ENCODE assay signal across 9 mouse cellular contexts in the genomic region with DNA sequence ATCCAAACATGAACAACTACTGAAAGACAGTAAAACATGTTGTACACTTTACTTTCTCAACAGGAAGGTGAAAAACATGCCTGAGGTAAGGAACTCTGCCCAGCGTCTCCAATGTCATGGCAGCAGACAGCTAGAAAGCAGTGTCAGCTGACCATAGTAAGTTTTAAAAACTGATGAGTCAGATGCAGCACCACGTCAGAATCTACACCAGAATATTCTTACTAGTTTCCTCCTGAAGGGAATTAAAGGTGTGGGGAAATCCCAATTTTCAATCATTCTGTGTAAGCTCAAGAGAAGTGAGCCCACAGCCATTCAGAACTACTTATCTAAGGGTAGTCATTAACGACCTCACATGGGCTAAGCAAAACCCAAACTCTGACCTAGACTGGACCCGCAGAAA. TPM values are rescaled to one million over a fixed set of nuclear protein-coding genes. Genes with fewer than 3 reads are reported as not detected.
DNase-seq lines count a peak whose midpoint lies in the region; ATAC-seq and TF ChIP-seq lines count a peak whose summit lies in the region.
"Had no signal": no experiment of that assay in that cellular context is flagged by ENCODE, and none has a peak within 500 bp of the region (broad histone marks: within the 10 kb centered on the region; RNA-seq: fewer than 3 reads in every experiment).

No protein-coding gene starts in this region.

- no peak for TF ChIP-seq EP300 in heart, adult 2 months (IDR thresholded peaks at IDR 0.05; ENCODE audit: insufficient read depth, low read depth, low read length)
- TF ChIP-seq EP300 in liver, postnatal 0 days (IDR thresholded peaks at IDR 0.05; ENCODE audit: low read depth): no peak

- ATAC-seq in forebrain, postnatal 0 days: no peak
- ATAC-seq in liver, postnatal 0 days: no peak; the same call in 1 of the 2 replicates

- no peaks in the 10 kb centered on the region for H3K27me3 ChIP-seq in heart, adult 2 months (ENCODE audit: control insufficient read depth, insufficient read depth, low read length)
- H3K27me3 ChIP-seq in forebrain, postnatal 0 days (ENCODE audit: insufficient read depth, low read length): no peaks in the 10 kb centered on the region
- no peaks in the 10 kb centered on the region for H3K27me3 ChIP-seq in liver, postnatal 0 days (ENCODE audit: insufficient read depth, low read length)

- TF ChIP-seq CTCF in heart, adult 2 months (IDR thresholded peaks at IDR 0.05): no peak
- TF ChIP-seq CTCF in forebrain, postnatal 0 days (IDR thresholded peaks at IDR 0.05; ENCODE audit: low read depth): no peak
- no peak for TF ChIP-seq CTCF in liver, postnatal 0 days (IDR thresholded peaks at IDR 0.05; ENCODE audit: low read depth)

- no peaks in the 10 kb centered on the region for H3K36me3 ChIP-seq in heart, adult 2 months (ENCODE audit: control insufficient read depth, insufficient read depth, low read length)
- H3K36me3 ChIP-seq in ES-E14 (ENCODE audit: control insufficient read depth, insufficient read depth, low read length, poor library complexity, severe bottlenecking): no peaks in the 10 kb centered on the region; the same call in 1 of the 2 replicates
- H3K36me3 ChIP-seq in forebrain, postnatal 0 days (ENCODE audit: insufficient read depth): no peaks in the 10 kb centered on the region
- H3K36me3 ChIP-seq in liver, postnatal 0 days (replicated peaks; ENCODE audit: insufficient read depth, low read length): peaks cover 10% of the 10 kb centered on the region

- no peak for TF ChIP-seq POLR2A in heart, adult 2 months (IDR thresholded peaks at IDR 0.05; ENCODE audit: insufficient read depth, low read depth, low read length)

- H3K4me3 ChIP-seq in heart, adult 2 months: peak overlapping the region; percentile 80
- H3K4me3 ChIP-seq in ES-E14 (ENCODE audit: insufficient read depth in 1 of 2, low read depth in 1 of 2, low read length in 2 of 2, poor library complexity in 1 of 2, severe bottlenecking in 1 of 2): peak overlapping the region; percentile 86 to 99
- H3K4me3 ChIP-seq in forebrain, postnatal 0 days (ENCODE audit: low read depth, low read length): peak overlapping the region; percentile 63
- H3K4me3 ChIP-seq in liver, postnatal 0 days (ENCODE audit: low read depth, low read length): peak overlapping the region; percentile 95

- intact Hi-C loops in heart, adult 2 months (cut with DNase I): no loop called here

- in situ Hi-C loops in ES-E14 (cut with MboI; ENCODE audit: low sequenced_read_pairs in 2 of 2, unreplicated experiment in 2 of 2): no loop called here

- DNase-seq in heart, adult 2 months: no peak
- DNase-seq in heart, adult 8-10 months (ENCODE audit: low spot score): no peak
- DNase-seq in ES-E14 (ENCODE audit: low read depth, low spot score): no peak
- DNase-seq in forebrain, postnatal 0 days: no peak
- DNase-seq in liver, postnatal 0 days: no peak
- no peak for DNase-seq in B cell, adult 2 months
- no peak for DNase-seq in urinary bladder, adult 2 months (ENCODE audit: low spot score)
- no peak for DNase-seq in cerebellum, postnatal 4 days (ENCODE audit: low spot score in 2 of 2)
- DNase-seq: kidney, adult 18-20 months had no signal

- peaks cover 2% of the 10 kb centered on the region; the same call in 1 of the 2 replicates for H3K4me1 ChIP-seq in heart, adult 2 months (ENCODE audit: control insufficient read depth, insufficient read depth, low read length)
- H3K4me1 ChIP-seq in ES-E14 (ENCODE audit: control insufficient read depth in 2 of 2, insufficient read depth in 2 of 2, low read length in 2 of 2, poor library complexity in 1 of 2): peaks cover 3% of the 10 kb centered on the region in 2 experiments; a peak in 2 of 4 replicates
- 0 out of 2 replicates have a peak, but pooled peaks cover 3% of the 10 kb centered on the region for H3K4me1 ChIP-seq in forebrain, postnatal 0 days (ENCODE audit: insufficient read depth)
- peaks cover 15% of the 10 kb centered on the region for H3K4me1 ChIP-seq in liver, postnatal 0 days (ENCODE audit: insufficient read depth)

- no peak overlapping the region for H3K27ac ChIP-seq in heart, adult 2 months
- no peak overlapping the region for H3K27ac ChIP-seq in ES-E14 (ENCODE audit: insufficient read depth, low read depth, low read length, poor library complexity, severe bottlenecking)
- no peak overlapping the region for H3K27ac ChIP-seq in forebrain, postnatal 0 days (ENCODE audit: low read depth, low read length)
- H3K27ac ChIP-seq in liver, postnatal 0 days (ENCODE audit: low read depth): peak overlapping the region; percentile 92; the same call in 1 of the 2 replicates

- 8% methylated on average over 4 of the region's 4 CpGs for WGBS in heart, adult 2 months
- 18% methylated on average over 4 of the region's 4 CpGs for WGBS in forebrain, postnatal 0 days
- 6% methylated on average over 4 of the region's 4 CpGs for WGBS in liver, postnatal 0 days (ENCODE audit: insufficient replicate concordance)

- H3K9ac ChIP-seq in heart, adult 2 months (ENCODE audit: low read depth, low read length): no peak overlapping the region
- H3K9ac ChIP-seq in ES-E14 (ENCODE audit: insufficient read depth, low read depth, low read length, poor library complexity, severe bottlenecking): no peak overlapping the region
- H3K9ac ChIP-seq in forebrain, postnatal 0 days: no peak overlapping the region
- peak overlapping the region; percentile 86 for H3K9ac ChIP-seq in liver, postnatal 0 days (replicated peaks)

- no peaks in the 10 kb centered on the region for H3K79me2 ChIP-seq in heart, adult 2 months (replicated peaks; ENCODE audit: control insufficient read depth, insufficient read depth, low read length)

- peak overlapping the region; percentile 98 for H3K4me2 ChIP-seq in forebrain, postnatal 0 days (ENCODE audit: low read depth)
- peak overlapping the region; percentile 81 for H3K4me2 ChIP-seq in liver, postnatal 0 days (ENCODE audit: low read depth, low read length)

- no peaks in the 10 kb centered on the region for H3K9me3 ChIP-seq in ES-E14 (ENCODE audit: control insufficient read depth, insufficient read depth, low read depth, low read length)
- no peaks in the 10 kb centered on the region for H3K9me3 ChIP-seq in forebrain, postnatal 0 days (ENCODE audit: low read length)
- no peaks in the 10 kb centered on the region for H3K9me3 ChIP-seq in liver, postnatal 0 days (ENCODE audit: low read length)

TF ChIP-seq in ES-E14, 5 proteins besides CTCF, POLR2A, EP300 and RAD21:
- TF ChIP-seq HCFC1 (IDR thresholded peaks at IDR 0.05; ENCODE audit: borderline replicate concordance, insufficient read depth, low read length): no peak
- TF ChIP-seq MAFK (IDR thresholded peaks at IDR 0.05; ENCODE audit: insufficient read depth, low read depth, low read length): peak; percentile 47; the same call in 1 of the 2 replicates
TF ChIP-seq in ES-E14: peak in this region for 1.

RNA-seq across cellular contexts. Expression of gene Gas2l3, which starts 1.1 kb away (rescaled TPM):
- total RNA-seq in heart, adult 2 months (2021): 1 to 10 TPM; 1.0 to 2.8 TPM
- 0.59 and 1.8 TPM in 2 replicates for polyA plus RNA-seq in heart, adult 2 months (2012; rRNA removed)
- total RNA-seq in heart, adult 8-10 months (2022): 1 to 10 TPM; 2.7 to 4.2 (median 3.2) TPM
- 24.3 and 25.5 TPM in 2 replicates for total RNA-seq in ES-E14 (2012; rRNA removed)
- total RNA-seq in forebrain, postnatal 0 days (2014; rRNA removed): 3.8 and 6.2 TPM in 2 replicates
- 2.2 and 3.0 TPM in 2 replicates for polyA plus RNA-seq in forebrain, postnatal 0 days (2015; fragmentation: Nextera tagmentation; extraction: Ambion mirVana)
- polyA plus RNA-seq in liver, postnatal 0 days (2015; fragmentation: Nextera tagmentation; extraction: Ambion mirVana): 2.8 and 2.9 TPM in 2 replicates
- 3.5 and 3.6 TPM in 2 replicates for polyA plus RNA-seq in urinary bladder, adult 2 months (2012; rRNA removed)
